Mouse (Mus musculus): ENCODE data around the gene Myo1d. TPM values are rescaled to one million over a fixed set of nuclear protein-coding genes. Genes with fewer than 3 reads are reported as not detected.
A peak's percentile ranks its signal among the peaks of the same experiment; 100 is the strongest.

Gene Myo1d
- polyA plus RNA-seq, 1 experiment from 2014 or later: 2.7 TPM

- no peak for ATAC-seq (ENCODE audit: low FRiP score, low read depth)
- 91% methylated on average over 3 of the region's 3 CpGs for WGBS
- Histone ChIP-seq H3K4me1 (peaks cover 48% of the 10 kb centered on the region), H3K27ac (replicated peaks) (peak overlapping the region; percentile 99), H3K4me3 (no peak overlapping the region), H3K27me3 (peaks cover 14% of the 10 kb centered on the region), H3K9ac (replicated peaks) (no peak overlapping the region), H3K36me3 (no peaks in the 10 kb centered on the region), H3K4me2 (replicated peaks) (no peak overlapping the region), H3K9me3 (no peaks in the 10 kb centered on the region)
Observed at GRCm38 (mm10) chr11:80505581-80505980, 274.2 kb downstream of the Myo1d start.

- 43% methylated on average over 6 of the region's 6 CpGs for WGBS
- Histone ChIP-seq H3K27me3 (peaks cover 7% of the 10 kb centered on the region), H3K9ac (replicated peaks) (peak overlapping the region; percentile 37; the same call in 1 of the 2 replicates), H3K4me3 (peak overlapping the region; percentile 14), H3K4me1 (peaks cover 53% of the 10 kb centered on the region), H3K4me2 (replicated peaks) (peak overlapping the region; percentile 40), H3K36me3 (no peaks in the 10 kb centered on the region), H3K9me3 (no peaks in the 10 kb centered on the region), H3K27ac (replicated peaks) (peak overlapping the region; percentile 99)
- ATAC-seq (ENCODE audit: low FRiP score, low read depth): peak; percentile 48
Observed at GRCm38 (mm10) chr11:80504519-80505385, 275.1 kb downstream of the Myo1d start.

- H3K36me3 ChIP-seq: no peaks in the 10 kb centered on the region
- H3K9me3 ChIP-seq: no peaks in the 10 kb centered on the region
- H3K4me1 ChIP-seq: peaks cover 56% of the 10 kb centered on the region
- peak overlapping the region; percentile 14 for H3K4me3 ChIP-seq
- ATAC-seq (ENCODE audit: low FRiP score, low read depth): peak; percentile 95
- 14% methylated on average over 13 of the region's 13 CpGs for WGBS
- H3K4me2 ChIP-seq (replicated peaks): peak overlapping the region; percentile 40
- H3K9ac ChIP-seq (replicated peaks): peak overlapping the region; percentile 37
- H3K27ac ChIP-seq (replicated peaks): peak overlapping the region; percentile 99
- H3K27me3 ChIP-seq: peaks cover 7% of the 10 kb centered on the region
Observed at GRCm38 (mm10) chr11:80503726-80504452, 275.9 kb downstream of the Myo1d start.

- peaks cover 57% of the 10 kb centered on the region for H3K4me1 ChIP-seq
- H3K9me3 ChIP-seq: no peaks in the 10 kb centered on the region
- H3K27me3 ChIP-seq: peaks cover 7% of the 10 kb centered on the region
- peak overlapping the region; percentile 37; the same call in 1 of the 2 replicates for H3K9ac ChIP-seq (replicated peaks)
- WGBS: 75% methylated on average over 6 of the region's 6 CpGs
- no peaks in the 10 kb centered on the region for H3K36me3 ChIP-seq
- no peak for ATAC-seq (ENCODE audit: low FRiP score, low read depth)
- no peak overlapping the region for H3K4me3 ChIP-seq
- peak overlapping the region; percentile 99 for H3K27ac ChIP-seq (replicated peaks)
- peak overlapping the region; percentile 40 for H3K4me2 ChIP-seq (replicated peaks)
Observed at GRCm38 (mm10) chr11:80503281-80503680, 276.5 kb downstream of the Myo1d start.

GRCm38 (mm10) chr11:80499550-80499952, 280.3 kb downstream of the Myo1d start:
- ATAC-seq (ENCODE audit: low FRiP score, low read depth): no peak
- H3K36me3 ChIP-seq: no peaks in the 10 kb centered on the region

GRCm38 (mm10) chr11:80498328-80499070, 281.3 kb downstream of the Myo1d start:
- no peak overlapping the region for H3K4me3 ChIP-seq
- H3K4me2 ChIP-seq (replicated peaks): no peak overlapping the region
- no peaks in the 10 kb centered on the region for H3K36me3 ChIP-seq
- ATAC-seq (ENCODE audit: low FRiP score, low read depth): no peak
- H3K27me3 ChIP-seq: 0 out of 2 replicates have a peak, but pooled peaks cover 7% of the 10 kb centered on the region
- 63% methylated on average over 11 of the region's 11 CpGs for WGBS
- H3K27ac ChIP-seq (replicated peaks): peak overlapping the region; percentile 7; the same call in 1 of the 2 replicates
- peaks cover 30% of the 10 kb centered on the region for H3K4me1 ChIP-seq
- H3K9ac ChIP-seq (replicated peaks): no peak overlapping the region
- no peaks in the 10 kb centered on the region for H3K9me3 ChIP-seq

More at GRCm38 (mm10) chr11:80499550-80499952, 280.3 kb downstream of the Myo1d start:
- H3K27me3 ChIP-seq: 0 out of 2 replicates have a peak, but pooled peaks cover 7% of the 10 kb centered on the region
- WGBS: 85% methylated on average over 4 of the region's 4 CpGs
- no peak overlapping the region for H3K9ac ChIP-seq (replicated peaks)
- H3K27ac ChIP-seq (replicated peaks): peak overlapping the region; percentile 7
- H3K4me3 ChIP-seq: no peak overlapping the region
- no peak overlapping the region for H3K4me2 ChIP-seq (replicated peaks)
- no peaks in the 10 kb centered on the region for H3K9me3 ChIP-seq
- peaks cover 40% of the 10 kb centered on the region for H3K4me1 ChIP-seq

- Histone ChIP-seq H3K4me3 (no peak overlapping the region), H3K4me2 (replicated peaks) (no peak overlapping the region), H3K4me1 (peaks cover 23% of the 10 kb centered on the region), H3K27me3 (0 out of 2 replicates have a peak, but pooled peaks cover 9% of the 10 kb centered on the region), H3K27ac (replicated peaks) (no peak overlapping the region), H3K9ac (replicated peaks) (no peak overlapping the region), H3K36me3 (no peaks in the 10 kb centered on the region), H3K9me3 (no peaks in the 10 kb centered on the region)
- 82% methylated on average over 10 of the region's 10 CpGs for WGBS
- ATAC-seq (ENCODE audit: low FRiP score, low read depth): no peak
Observed at GRCm38 (mm10) chr11:80497225-80497919, 282.5 kb downstream of the Myo1d start.

- Histone ChIP-seq H3K9ac (replicated peaks) (no peak overlapping the region), H3K36me3 (no peaks in the 10 kb centered on the region), H3K4me2 (replicated peaks) (no peak overlapping the region), H3K4me3 (no peak overlapping the region), H3K9me3 (no peaks in the 10 kb centered on the region), H3K27ac (replicated peaks) (no peak overlapping the region), H3K4me1 (peaks cover 23% of the 10 kb centered on the region), H3K27me3 (0 out of 2 replicates have a peak, but pooled peaks cover 10% of the 10 kb centered on the region)
- WGBS: 78% methylated on average over 1 of the region's 1 CpGs
- no peak for ATAC-seq (ENCODE audit: low FRiP score, low read depth)
Observed at GRCm38 (mm10) chr11:80496640-80497039, 283.2 kb downstream of the Myo1d start.

- no peak overlapping the region for H3K9ac ChIP-seq (replicated peaks)
- H3K36me3 ChIP-seq: no peaks in the 10 kb centered on the region
- no peak overlapping the region for H3K4me3 ChIP-seq
- H3K4me2 ChIP-seq (replicated peaks): no peak overlapping the region
- H3K27ac ChIP-seq (replicated peaks): no peak overlapping the region
- H3K4me1 ChIP-seq: peaks cover 23% of the 10 kb centered on the region
- no peak for ATAC-seq (ENCODE audit: low FRiP score, low read depth)
- no peaks in the 10 kb centered on the region for H3K9me3 ChIP-seq
- WGBS: 91% methylated on average over 6 of the region's 6 CpGs
- H3K27me3 ChIP-seq: 0 out of 2 replicates have a peak, but pooled peaks cover 10% of the 10 kb centered on the region
Observed at GRCm38 (mm10) chr11:80495972-80496371, 283.9 kb downstream of the Myo1d start.

GRCm38 (mm10) chr11:80494852-80495251, 285.0 kb downstream of the Myo1d start:
- no peaks in the 10 kb centered on the region for H3K36me3 ChIP-seq
- ATAC-seq (ENCODE audit: low FRiP score, low read depth): no peak
- H3K27ac ChIP-seq (replicated peaks): no peak overlapping the region
- no peaks in the 10 kb centered on the region for H3K9me3 ChIP-seq
- no peak overlapping the region for H3K9ac ChIP-seq (replicated peaks)
- 0 out of 2 replicates have a peak, but pooled peaks cover 10% of the 10 kb centered on the region for H3K27me3 ChIP-seq
- WGBS: 63% methylated on average over 9 of the region's 9 CpGs
- H3K4me2 ChIP-seq (replicated peaks): no peak overlapping the region
- H3K4me1 ChIP-seq: peaks cover 19% of the 10 kb centered on the region
- no peak overlapping the region for H3K4me3 ChIP-seq

- Histone ChIP-seq H3K27ac (replicated peaks) (no peak overlapping the region), H3K4me1 (peaks cover 17% of the 10 kb centered on the region), H3K36me3 (no peaks in the 10 kb centered on the region), H3K4me2 (replicated peaks) (no peak overlapping the region), H3K9me3 (no peaks in the 10 kb centered on the region), H3K4me3 (no peak overlapping the region), H3K9ac (replicated peaks) (no peak overlapping the region), H3K27me3 (0 out of 2 replicates have a peak, but pooled peaks cover 10% of the 10 kb centered on the region)
- ATAC-seq (ENCODE audit: low FRiP score, low read depth): no peak
- 95% methylated on average over 5 of the region's 5 CpGs for WGBS
Observed at GRCm38 (mm10) chr11:80493186-80493585, 286.6 kb downstream of the Myo1d start.
